Mouse (Mus musculus) lung, postnatal 0 days (tissue): ENCODE measurements at regions not wholly inside any gene's neighbourhood (a gene's known extent, or its start where the extent isn't known, plus 50 kb on each side); places are given as distances from the start of the nearest gene placed in this dataset.

Experiments used
- CTCF ChIP-seq: IDR thresholded peaks from 2 replicates; pipeline ENCODE4 v1.5.1; 2016; ENCODE audit warnings: antibody characterized with exemption, mild to moderate bottlenecking
- EP300 ChIP-seq: IDR thresholded peaks from 2 replicates; pipeline ENCODE4 v1.6.1; 2016; ENCODE audit warnings: antibody characterized with exemption, mild to moderate bottlenecking, control low read depth

- TF ChIP-seq EP300 (no peak), CTCF (no peak)
Measured at GRCm38 (mm10) chr5:69835162-69835561, 243.0 kb upstream of the Gnpda2 start.
